Mouse (Mus musculus) liver, adult 10 weeks (tissue): Measurements from ENCODE around the gene Defa25. TPM values are rescaled to one million over a fixed set of nuclear protein-coding genes. Genes with fewer than 3 reads are reported as not detected.

Experiments
- polyA plus RNA-seq: library from polyadenylated mRNA; stranded (reverse); fragments of 350-450 nt; fragmentation: Illumina TruSeq; extraction: RNeasy Lipid Tissue Mini Kit (QIAGEN cat#74804); gene quantifications from one replicate; pipeline ENCODE4 v1.2.3, GENCODE M21; 2014; ENCODE audit warnings: low read depth, low replicate concordance

Gene Defa25
- polyA plus RNA-seq: not detected

DNA sequence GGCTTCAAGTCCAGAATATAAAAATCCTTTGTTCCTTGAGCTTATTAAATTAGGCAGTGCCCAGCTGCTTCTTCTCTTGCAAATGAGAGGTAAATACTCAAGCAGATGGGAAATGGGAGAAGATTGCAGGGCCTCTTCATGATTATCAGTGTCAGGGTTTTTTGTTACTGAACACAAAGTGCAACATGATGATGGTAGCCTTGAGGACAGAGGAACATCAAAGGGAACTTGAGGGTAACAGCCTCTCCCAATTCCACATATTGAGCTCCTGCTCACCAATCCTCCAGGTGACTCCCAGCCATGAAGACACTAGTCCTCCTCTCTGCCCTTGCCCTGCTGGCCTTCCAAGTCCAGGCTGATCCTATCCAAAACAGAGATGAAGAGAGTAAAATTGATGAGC, at the start of gene Defa25:
Gene Defa25, plus strand, starts transcription at position 301 of the 400 bp plus-strand sequence.

DNA sequence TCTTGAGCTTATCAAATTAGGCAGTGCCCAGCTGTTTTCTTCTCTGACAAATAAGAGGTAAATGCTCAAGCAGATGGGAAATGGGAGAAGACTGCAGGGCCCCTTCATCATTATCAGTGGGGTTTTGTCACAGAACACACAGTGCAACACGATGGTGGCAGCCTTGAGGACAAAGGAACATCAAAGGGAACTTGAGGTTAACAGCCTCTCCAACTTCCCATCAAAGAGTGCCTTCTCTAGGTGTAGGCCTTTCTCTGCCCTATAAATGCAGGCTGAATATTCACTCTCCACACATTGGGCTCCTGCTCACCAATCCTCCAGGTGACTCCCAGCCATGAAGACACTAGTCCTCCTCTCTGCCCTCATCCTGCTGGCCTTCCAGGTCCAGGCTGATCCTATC, 29.5 kb upstream of the Defa25 start, which contains the start of gene Defa23:
Gene Defa23, plus strand, starts transcription at position 301 of the 400 bp plus-strand sequence.

DNA sequence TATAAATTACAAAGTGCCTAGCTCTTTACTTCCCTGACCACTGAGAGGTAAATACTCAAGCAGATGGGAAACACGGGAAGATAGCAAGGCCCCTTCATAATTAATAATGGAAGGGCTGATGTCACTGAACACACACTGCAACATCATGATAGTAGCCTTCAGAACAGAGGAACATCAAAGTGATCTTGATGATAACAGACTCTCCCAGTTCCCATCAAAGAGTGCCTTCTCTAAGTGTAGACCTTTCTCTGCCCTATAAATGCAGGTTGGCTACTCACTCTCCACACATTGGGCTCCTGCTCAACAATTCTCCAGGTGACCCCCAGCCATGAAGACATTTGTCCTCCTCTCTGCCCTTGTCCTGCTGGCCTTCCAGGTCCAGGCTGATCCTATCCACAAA, 19.5 kb upstream of the Defa25 start, which contains the start of gene Defa35:
Gene Defa35, plus strand, starts transcription at position 301 of the 400 bp plus-strand sequence.

DNA sequence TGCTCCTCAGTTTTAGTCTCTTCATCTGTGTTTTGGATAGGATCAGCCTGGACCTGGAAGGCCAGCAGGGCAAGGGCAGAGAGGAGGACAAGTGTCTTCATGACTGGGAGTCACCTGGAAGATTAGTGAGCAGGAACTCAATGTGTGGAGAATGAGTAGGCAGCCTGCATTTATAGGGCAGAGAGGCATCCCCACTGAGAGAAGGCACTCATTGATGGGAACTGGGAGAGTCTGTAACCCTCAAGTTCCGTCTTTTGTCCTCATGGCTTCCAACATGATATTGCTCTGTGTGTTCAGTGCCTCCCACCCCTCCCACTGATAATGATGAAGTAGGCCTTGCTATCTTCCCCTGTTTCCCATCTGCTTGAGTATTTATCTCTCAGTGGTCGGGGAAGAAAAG, 11.7 kb downstream of the Defa25 start, which contains the start of gene Gm14851:
Gene Gm14851, minus strand, starts transcription at position 101 of the 400 bp plus-strand sequence.

DNA sequence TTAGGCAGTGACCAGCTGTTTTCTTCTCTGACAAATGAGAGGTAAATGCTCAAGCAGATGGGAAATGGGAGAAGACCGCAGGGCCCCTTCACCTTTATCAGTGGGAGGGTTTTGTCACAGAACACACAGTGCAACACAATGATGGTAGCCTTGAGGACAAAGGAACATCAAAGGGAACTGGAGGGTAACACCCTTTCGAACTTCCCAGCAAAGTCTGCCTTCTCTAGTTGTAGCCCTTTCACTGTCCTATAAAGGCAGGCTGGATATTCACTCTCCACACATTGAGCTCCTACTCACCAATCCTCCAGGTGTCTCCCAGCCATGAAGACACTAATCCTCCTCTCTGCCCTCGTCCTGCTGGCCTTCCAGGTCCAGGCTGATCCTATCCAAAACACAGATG, 50.1 kb downstream of the Defa25 start, which contains the start of gene Defa30:
Gene Defa30, plus strand, starts transcription at position 301 of the 400 bp plus-strand sequence.

Other genes starting within 250 kb of the Defa25 start
- gene Defb33, start 191.8 kb upstream of the Defa25 start, polyA plus RNA-seq: not detected
- gene Gm15056, start 181.8 kb upstream of the Defa25 start, polyA plus RNA-seq: not detected
- gene Gm6040, start 162.4 kb upstream of the Defa25 start, polyA plus RNA-seq: not detected
- not detected for gene AY761185, start 139.7 kb upstream of the Defa25 start, polyA plus RNA-seq
- gene Defa21, start 58.9 kb upstream of the Defa25 start, polyA plus RNA-seq: not detected
- not detected for gene Defa23, start 29.4 kb upstream of the Defa25 start, polyA plus RNA-seq
- not detected for gene Defa35, start 19.4 kb upstream of the Defa25 start, polyA plus RNA-seq
- gene Gm14851, start 11.6 kb downstream of the Defa25 start, polyA plus RNA-seq: not detected
- not detected for gene Defa30, start 50.2 kb downstream of the Defa25 start, polyA plus RNA-seq
- not detected for gene Defa22, start 77.8 kb downstream of the Defa25 start, polyA plus RNA-seq
- gene Defa31, start 107.2 kb downstream of the Defa25 start, polyA plus RNA-seq: not detected
- gene Gm15293, start 117.1 kb downstream of the Defa25 start, polyA plus RNA-seq: not detected
- gene Gm15292, start 165.3 kb downstream of the Defa25 start, polyA plus RNA-seq: not detected
- gene Defa27, start 231.1 kb downstream of the Defa25 start, polyA plus RNA-seq: not detected
- not detected for gene Defa29, start 242.6 kb downstream of the Defa25 start, polyA plus RNA-seq